Mouse (Mus musculus): Measurements from ENCODE around the gene Gm10642. TPM values are rescaled to one million over a fixed set of nuclear protein-coding genes. Genes with fewer than 3 reads are reported as not detected.

Gm10642 gene
- polyA plus RNA-seq (2011; ENCODE audit: insufficient read depth, insufficient read length, low read depth, missing spikeins): not detected in 2 replicates

GRCm38 (mm10) chr9:70656130-70657007 is at the start of gene Gm10642:
Gm10642 (plus strand) TSS chr9:70656251.
- Histone ChIP-seq H3K27me3 (ENCODE audit: control insufficient read depth, insufficient read depth, low read length, poor library complexity, severe bottlenecking) (no peaks in the 10 kb centered on the region), H3K4me3 (ENCODE audit: low read depth, low read length) (peak within 1 kb of the TSS; percentile 87), H3K9ac (ENCODE audit: low read depth, poor library complexity, severe bottlenecking) (peak within 1 kb of the TSS; percentile 62), H3K4me1 (ENCODE audit: control insufficient read depth, insufficient read depth, low read length) (no peaks in the 10 kb centered on the region), H3K27ac (ENCODE audit: insufficient read depth, low read length) (no peak within 1 kb of the TSS), H3K36me3 (ENCODE audit: control insufficient read depth, insufficient read depth, low read length, poor library complexity, severe bottlenecking) (no peaks in the 10 kb centered on the region), H3K9me3 (replicated peaks; ENCODE audit: control insufficient read depth, insufficient read depth, low read length, poor library complexity, severe bottlenecking) (no peaks in the 10 kb centered on the region)
- TF ChIP-seq CTCF (IDR thresholded peaks at IDR 0.05; ENCODE audit: low read depth, low read length) (no peak), POLR2A (IDR thresholded peaks at IDR 0.05; ENCODE audit: insufficient read depth, low read length) (no peak), EP300 (IDR thresholded peaks at IDR 0.05; ENCODE audit: insufficient read depth, low read depth, low read length) (no peak)

DNA sequence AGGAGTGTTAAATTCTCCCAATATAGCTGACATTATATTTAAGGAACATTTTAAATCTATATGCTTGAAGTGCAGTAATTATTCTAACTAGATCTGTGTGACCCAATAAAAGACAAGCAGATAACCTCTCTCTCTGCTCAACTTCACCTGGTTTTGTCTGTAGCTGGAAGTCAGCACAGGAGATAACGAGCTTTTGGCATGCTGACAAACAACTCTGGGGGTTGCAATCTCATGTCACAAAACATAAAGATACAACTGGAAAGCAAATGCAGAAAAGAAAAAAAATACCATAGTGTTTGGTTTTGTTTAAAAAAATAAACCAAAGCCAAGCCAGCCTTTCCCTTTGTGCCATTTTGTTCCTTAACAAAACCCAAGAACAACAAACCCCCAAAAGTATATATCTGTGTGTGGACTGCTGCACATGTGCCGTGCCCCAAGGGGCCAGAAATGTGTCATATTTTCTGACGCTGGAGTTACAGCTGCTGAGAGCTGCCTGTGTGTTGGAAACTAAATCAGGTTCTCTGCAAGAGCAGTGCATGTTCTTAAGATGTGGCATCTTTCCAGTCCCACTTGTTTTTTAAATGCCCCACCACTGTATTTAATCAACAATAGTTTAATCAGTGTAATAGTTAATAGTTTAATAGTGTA is 44.9 kb upstream of the Gm10642 start:
- Histone ChIP-seq H3K9ac (ENCODE audit: low read depth, poor library complexity, severe bottlenecking) (no peak overlapping the region), H3K4me1 (ENCODE audit: control insufficient read depth, insufficient read depth, low read length) (no peaks in the 10 kb centered on the region), H3K9me3 (replicated peaks; ENCODE audit: control insufficient read depth, insufficient read depth, low read length, poor library complexity, severe bottlenecking) (no peaks in the 10 kb centered on the region), H3K36me3 (ENCODE audit: control insufficient read depth, insufficient read depth, low read length, poor library complexity, severe bottlenecking) (no peaks in the 10 kb centered on the region; the same call in 1 of the 2 replicates), H3K4me3 (ENCODE audit: low read depth, low read length) (no peak overlapping the region), H3K27ac (ENCODE audit: insufficient read depth, low read length) (no peak overlapping the region), H3K27me3 (ENCODE audit: control insufficient read depth, insufficient read depth, low read length, poor library complexity, severe bottlenecking) (no peaks in the 10 kb centered on the region)
- TF ChIP-seq CTCF (IDR thresholded peaks at IDR 0.05; ENCODE audit: low read depth, low read length) (no peak), POLR2A (IDR thresholded peaks at IDR 0.05; ENCODE audit: insufficient read depth, low read length) (no peak), EP300 (IDR thresholded peaks at IDR 0.05; ENCODE audit: insufficient read depth, low read depth, low read length) (no peak)

DNA sequence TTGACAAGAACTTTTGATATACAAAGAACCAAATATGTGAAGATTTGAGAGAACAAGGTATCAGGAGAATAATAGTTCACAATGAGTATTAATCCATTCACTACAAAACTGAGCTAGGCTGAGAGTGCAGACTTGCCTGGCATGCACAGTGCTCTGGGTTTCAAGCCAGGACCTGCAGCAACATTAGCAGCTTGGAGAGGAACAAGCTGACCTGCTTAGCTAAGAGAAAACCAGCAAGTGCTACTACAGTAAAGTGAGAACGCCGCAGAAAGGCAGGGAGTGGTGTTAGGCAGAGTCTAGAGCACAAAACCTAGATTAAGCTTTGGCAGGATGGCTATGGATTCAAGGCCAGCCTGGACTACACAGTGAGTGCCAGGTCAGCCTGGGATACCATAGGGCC is 26.3 kb upstream of the Gm10642 start:
- Histone ChIP-seq H3K9ac (ENCODE audit: low read depth, poor library complexity, severe bottlenecking) (no peak overlapping the region), H3K9me3 (replicated peaks; ENCODE audit: control insufficient read depth, insufficient read depth, low read length, poor library complexity, severe bottlenecking) (no peaks in the 10 kb centered on the region), H3K27me3 (ENCODE audit: control insufficient read depth, insufficient read depth, low read length, poor library complexity, severe bottlenecking) (no peaks in the 10 kb centered on the region), H3K27ac (ENCODE audit: insufficient read depth, low read length) (no peak overlapping the region), H3K36me3 (ENCODE audit: control insufficient read depth, insufficient read depth, low read length, poor library complexity, severe bottlenecking) (no peaks in the 10 kb centered on the region), H3K4me3 (ENCODE audit: low read depth, low read length) (no peak overlapping the region), H3K4me1 (ENCODE audit: control insufficient read depth, insufficient read depth, low read length) (no peaks in the 10 kb centered on the region)
- TF ChIP-seq POLR2A (IDR thresholded peaks at IDR 0.05; ENCODE audit: insufficient read depth, low read length): no peak
- no peak for TF ChIP-seq CTCF (IDR thresholded peaks at IDR 0.05; ENCODE audit: low read depth, low read length)
- TF ChIP-seq EP300 (IDR thresholded peaks at IDR 0.05; ENCODE audit: insufficient read depth, low read depth, low read length): no peak

GRCm38 (mm10) chr9:70631665-70632064 is 24.4 kb upstream of the Gm10642 start:
- Histone ChIP-seq H3K27me3 (ENCODE audit: control insufficient read depth, insufficient read depth, low read length, poor library complexity, severe bottlenecking) (no peaks in the 10 kb centered on the region), H3K27ac (ENCODE audit: insufficient read depth, low read length) (no peak overlapping the region), H3K9me3 (replicated peaks; ENCODE audit: control insufficient read depth, insufficient read depth, low read length, poor library complexity, severe bottlenecking) (no peaks in the 10 kb centered on the region), H3K9ac (ENCODE audit: low read depth, poor library complexity, severe bottlenecking) (no peak overlapping the region), H3K4me3 (ENCODE audit: low read depth, low read length) (no peak overlapping the region), H3K4me1 (ENCODE audit: control insufficient read depth, insufficient read depth, low read length) (no peaks in the 10 kb centered on the region), H3K36me3 (ENCODE audit: control insufficient read depth, insufficient read depth, low read length, poor library complexity, severe bottlenecking) (no peaks in the 10 kb centered on the region)
- no peak for TF ChIP-seq CTCF (IDR thresholded peaks at IDR 0.05; ENCODE audit: low read depth, low read length)
- no peak for TF ChIP-seq EP300 (IDR thresholded peaks at IDR 0.05; ENCODE audit: insufficient read depth, low read depth, low read length)
- no peak for TF ChIP-seq POLR2A (IDR thresholded peaks at IDR 0.05; ENCODE audit: insufficient read depth, low read length)

GRCm38 (mm10) chr9:70636748-70637147 is 19.3 kb upstream of the Gm10642 start:
- Histone ChIP-seq H3K4me1 (ENCODE audit: control insufficient read depth, insufficient read depth, low read length) (no peaks in the 10 kb centered on the region), H3K36me3 (ENCODE audit: control insufficient read depth, insufficient read depth, low read length, poor library complexity, severe bottlenecking) (no peaks in the 10 kb centered on the region), H3K27ac (ENCODE audit: insufficient read depth, low read length) (no peak overlapping the region), H3K27me3 (ENCODE audit: control insufficient read depth, insufficient read depth, low read length, poor library complexity, severe bottlenecking) (no peaks in the 10 kb centered on the region), H3K4me3 (ENCODE audit: low read depth, low read length) (no peak overlapping the region), H3K9ac (ENCODE audit: low read depth, poor library complexity, severe bottlenecking) (no peak overlapping the region), H3K9me3 (replicated peaks; ENCODE audit: control insufficient read depth, insufficient read depth, low read length, poor library complexity, severe bottlenecking) (no peaks in the 10 kb centered on the region)
- TF ChIP-seq CTCF (IDR thresholded peaks at IDR 0.05; ENCODE audit: low read depth, low read length): no peak
- no peak for TF ChIP-seq POLR2A (IDR thresholded peaks at IDR 0.05; ENCODE audit: insufficient read depth, low read length)
- TF ChIP-seq EP300 (IDR thresholded peaks at IDR 0.05; ENCODE audit: insufficient read depth, low read depth, low read length): no peak

DNA sequence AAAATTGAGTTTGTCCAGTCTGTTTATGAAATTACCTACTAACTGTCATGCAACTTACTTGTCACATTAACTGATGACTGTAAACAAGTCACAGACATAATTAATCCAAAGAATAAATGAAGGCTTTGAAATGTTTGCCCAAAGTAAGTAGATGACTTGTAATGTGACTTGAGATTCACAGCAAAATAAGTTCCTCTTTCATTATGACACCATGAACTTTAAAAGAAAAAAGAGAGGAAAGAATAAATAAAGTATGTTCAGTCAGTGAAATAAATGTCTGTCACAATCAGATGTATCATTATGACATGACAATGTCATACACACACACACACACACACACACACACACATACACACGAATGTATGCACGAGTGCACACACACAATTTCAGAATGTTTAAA is 5.8 kb upstream of the Gm10642 start:
- H3K36me3 ChIP-seq (ENCODE audit: control insufficient read depth, insufficient read depth, low read length, poor library complexity, severe bottlenecking): no peaks in the 10 kb centered on the region
- TF ChIP-seq CTCF (IDR thresholded peaks at IDR 0.05; ENCODE audit: low read depth, low read length) (no peak), POLR2A (IDR thresholded peaks at IDR 0.05; ENCODE audit: insufficient read depth, low read length) (no peak), EP300 (IDR thresholded peaks at IDR 0.05; ENCODE audit: insufficient read depth, low read depth, low read length) (no peak)
- no peak overlapping the region for H3K9ac ChIP-seq (ENCODE audit: low read depth, poor library complexity, severe bottlenecking)
- H3K27me3 ChIP-seq (ENCODE audit: control insufficient read depth, insufficient read depth, low read length, poor library complexity, severe bottlenecking): no peaks in the 10 kb centered on the region
- no peak overlapping the region for H3K27ac ChIP-seq (ENCODE audit: insufficient read depth, low read length)
- no peak overlapping the region for H3K4me3 ChIP-seq (ENCODE audit: low read depth, low read length)
- H3K9me3 ChIP-seq (replicated peaks; ENCODE audit: control insufficient read depth, insufficient read depth, low read length, poor library complexity, severe bottlenecking): no peaks in the 10 kb centered on the region
- no peaks in the 10 kb centered on the region for H3K4me1 ChIP-seq (ENCODE audit: control insufficient read depth, insufficient read depth, low read length)

Measured in ES-Bruce4 (cell line).